Mouse (Mus musculus) lung, embryonic 14.5 days (tissue): ENCODE results near the gene Ntm. TPM values are rescaled to one million over a fixed set of nuclear protein-coding genes. Genes with fewer than 3 reads are reported as not detected.

Experiments
- ATAC-seq: fragments of 200-750 bp; cut with Nextera tagmentation; 2 replicates; pipeline ENCODE4 v1.8.0; 2017; ENCODE audit warnings: mild to moderate bottlenecking, moderate TSS enrichment, moderate library complexity; ENCODE audit not compliant: insufficient read depth
- DNase-seq: peaks from one replicate; pipeline ENCODE4 v3.0.0-alpha.2; 2015
- H3K27ac ChIP-seq: fragments of 300-500 bp; sonication (generic); 2 replicates; pipeline ENCODE4 v1.5.1; 2014; ENCODE audit warnings: low read depth, mild to moderate bottlenecking, moderate library complexity
- H3K27me3 ChIP-seq: fragments of 300-500 bp; sonication (generic); 2 replicates; pipeline ENCODE4 v1.6.1; 2014; ENCODE audit warnings: low read length, control low read depth; ENCODE audit not compliant: insufficient read depth
- H3K36me3 ChIP-seq: fragments of 300-500 bp; sonication (generic); 2 replicates; pipeline ENCODE4 v1.6.1; 2014; ENCODE audit warnings: control low read depth; ENCODE audit not compliant: insufficient read depth
- H3K4me1 ChIP-seq: fragments of 300-500 bp; sonication (generic); 2 replicates; pipeline ENCODE4 v1.6.1; 2014; ENCODE audit warnings: antibody characterized with exemption, control low read depth; ENCODE audit not compliant: insufficient read depth
- H3K4me2 ChIP-seq: fragments of 300-500 bp; sonication (generic); 2 replicates; pipeline ENCODE4 v1.6.1; 2014; ENCODE audit warnings: mild to moderate bottlenecking
- H3K4me3 ChIP-seq: fragments of 300-500 bp; sonication (generic); 2 replicates; pipeline ENCODE4 v1.5.1; 2014; ENCODE audit warnings: low read depth, low read length
- H3K9ac ChIP-seq: fragments of 300-500 bp; sonication (generic); 2 replicates; pipeline ENCODE4 v1.6.1; 2014
- H3K9me3 ChIP-seq: fragments of 300-500 bp; sonication (generic); 2 replicates; pipeline ENCODE4 v1.6.1; 2016; ENCODE audit warnings: low read depth, low read length, control low read depth
- CTCF ChIP-seq: IDR thresholded peaks from 2 replicates; pipeline ENCODE4 v1.5.1; 2016; ENCODE audit warnings: antibody characterized with exemption, low read depth
- WGBS: fragments of 180-500 bp; shearing (Covaris S2); extraction: QIAGEN DNeasy Blood & Tissue Kit; methylation state at CpG from one replicate; pipeline ENCODE4 v1.1.7; 2014; 5-methylcytosine and 5-hydroxymethylcytosine counted together
- polyA plus RNA-seq: library from polyadenylated mRNA; unstranded; fragments of >200 nt; fragmentation: Nextera tagmentation; extraction: Ambion mirVana; gene quantifications from 2 replicates; pipeline ENCODE4 v1.2.1, GENCODE M21; 2014

Gene Ntm
- polyA plus RNA-seq, 1 experiment from 2014 or later = 22.1 TPM

- TF ChIP-seq CTCF = no peak
Measured at GRCm38 (mm10) chr9:29357796-29358195, 605.1 kb downstream of the Ntm start.

GRCm38 (mm10) chr9:29342303-29342702, 620.6 kb downstream of the Ntm start:
- Histone ChIP-seq H3K36me3 (no peaks in the 10 kb centered on the region), H3K27ac (no peak overlapping the region), H3K4me2 (no peak overlapping the region), H3K27me3 (no peaks in the 10 kb centered on the region), H3K4me3 (no peak overlapping the region), H3K9ac (no peak overlapping the region), H3K9me3 (no peaks in the 10 kb centered on the region), H3K4me1 (no peaks in the 10 kb centered on the region)
- DNase-seq (no peak), ATAC-seq (no peak)
- TF ChIP-seq CTCF = no peak
- WGBS = 78% methylated on average over 7 of the region's 7 CpGs

More at GRCm38 (mm10) chr9:29357796-29358195, 605.1 kb downstream of the Ntm start:
- Histone ChIP-seq H3K4me2 (no peak overlapping the region), H3K27ac (no peak overlapping the region), H3K4me3 (no peak overlapping the region), H3K36me3 (no peaks in the 10 kb centered on the region), H3K4me1 (no peaks in the 10 kb centered on the region), H3K9ac (no peak overlapping the region), H3K9me3 (no peaks in the 10 kb centered on the region), H3K27me3 (no peaks in the 10 kb centered on the region)
- DNase-seq (no peak), ATAC-seq (no peak)
- WGBS = 75% methylated on average over 4 of the region's 4 CpGs

- H3K9me3 ChIP-seq = no peaks in the 10 kb centered on the region
- DNase-seq = no peak
- TF ChIP-seq CTCF = no peak
- no peak for ATAC-seq
- no peak overlapping the region for H3K4me2 ChIP-seq
- no peak overlapping the region for H3K4me3 ChIP-seq
- no peak overlapping the region for H3K9ac ChIP-seq
- WGBS = 88% methylated on average over 3 of the region's 3 CpGs
- H3K27me3 ChIP-seq = no peaks in the 10 kb centered on the region
- H3K4me1 ChIP-seq = no peaks in the 10 kb centered on the region
- no peak overlapping the region for H3K27ac ChIP-seq
- no peaks in the 10 kb centered on the region for H3K36me3 ChIP-seq
Measured at GRCm38 (mm10) chr9:29341292-29341691, 621.6 kb downstream of the Ntm start.

DNA sequence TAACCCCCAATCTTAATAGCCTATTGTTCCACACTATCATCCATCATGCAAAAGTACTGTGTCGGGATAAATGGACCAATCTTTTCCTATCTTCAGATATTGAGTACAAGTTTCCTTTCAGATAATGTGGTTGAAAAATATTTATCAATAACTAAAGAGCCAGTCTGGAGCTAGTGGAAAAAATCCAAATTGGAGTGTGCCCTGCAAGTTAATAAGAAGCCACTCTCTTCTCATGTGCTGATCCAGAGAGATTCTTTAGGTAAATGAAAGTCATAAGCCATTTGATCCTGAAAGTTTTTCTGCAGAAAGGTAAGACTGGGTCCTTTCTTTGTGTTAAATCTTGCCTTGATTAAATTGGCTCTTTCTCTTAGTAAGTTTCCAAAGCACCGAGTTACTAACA, 627.3 kb downstream of the Ntm start:
- Histone ChIP-seq H3K27ac (no peak overlapping the region), H3K27me3 (no peaks in the 10 kb centered on the region), H3K36me3 (no peaks in the 10 kb centered on the region), H3K9me3 (no peaks in the 10 kb centered on the region), H3K4me2 (no peak overlapping the region), H3K9ac (no peak overlapping the region), H3K4me3 (no peak overlapping the region), H3K4me1 (peaks cover 4% of the 10 kb centered on the region; the same call in 1 of the 2 replicates)
- ATAC-seq (no peak), DNase-seq (no peak)
- TF ChIP-seq CTCF = no peak
- WGBS = 67% methylated on average over 2 of the region's 2 CpGs

- Histone ChIP-seq H3K4me3 (no peak overlapping the region), H3K9me3 (no peaks in the 10 kb centered on the region), H3K27ac (peak overlapping the region; percentile 85), H3K4me1 (peaks cover 4% of the 10 kb centered on the region; the same call in 1 of the 2 replicates), H3K4me2 (no peak overlapping the region), H3K36me3 (no peaks in the 10 kb centered on the region), H3K9ac (no peak overlapping the region), H3K27me3 (no peaks in the 10 kb centered on the region)
- 10% methylated on average over 3 of the region's 3 CpGs for WGBS
- ATAC-seq (peak; percentile 92), DNase-seq (peak; percentile 69)
- no peak for TF ChIP-seq CTCF
Measured at GRCm38 (mm10) chr9:29332296-29333090, 630.4 kb downstream of the Ntm start.

DNA sequence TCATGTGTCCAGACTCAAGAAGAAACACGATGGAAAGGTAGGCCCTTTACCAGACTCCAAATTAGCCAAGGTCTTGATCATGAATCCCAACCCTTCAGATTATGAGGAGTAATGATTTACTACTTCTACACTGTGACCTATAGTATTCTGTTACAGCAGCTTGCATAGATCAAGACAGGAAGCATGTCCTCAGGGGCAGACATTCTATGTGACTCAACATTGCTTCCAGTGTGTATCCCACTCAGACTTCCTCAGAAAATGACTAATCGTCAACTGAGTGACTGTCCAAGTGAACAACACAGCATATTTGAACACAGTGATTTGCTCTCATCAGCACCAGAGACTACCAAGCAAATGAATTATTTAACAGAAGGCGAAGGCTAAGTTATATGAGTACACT, 632.5 kb downstream of the Ntm start:
- DNase-seq = no peak
- Histone ChIP-seq H3K4me3 (no peak overlapping the region), H3K9me3 (no peaks in the 10 kb centered on the region), H3K27me3 (no peaks in the 10 kb centered on the region), H3K4me1 (peaks cover 4% of the 10 kb centered on the region), H3K36me3 (no peaks in the 10 kb centered on the region), H3K9ac (no peak overlapping the region), H3K4me2 (no peak overlapping the region), H3K27ac (no peak overlapping the region)
- 84% methylated on average over 3 of the region's 3 CpGs for WGBS
- TF ChIP-seq CTCF = no peak
- no peak for ATAC-seq

- Histone ChIP-seq H3K4me3 (no peak overlapping the region), H3K27me3 (no peaks in the 10 kb centered on the region), H3K36me3 (no peaks in the 10 kb centered on the region), H3K4me2 (no peak overlapping the region), H3K4me1 (no peaks in the 10 kb centered on the region; the same call in 1 of the 2 replicates), H3K27ac (no peak overlapping the region; the same call in 1 of the 2 replicates), H3K9me3 (no peaks in the 10 kb centered on the region), H3K9ac (no peak overlapping the region)
- 60% methylated on average over 3 of the region's 3 CpGs for WGBS
- peak; percentile 24 for DNase-seq
- no peak for ATAC-seq
- no peak for TF ChIP-seq CTCF
Measured at GRCm38 (mm10) chr9:29326283-29326682, 636.7 kb downstream of the Ntm start.
